Mouse (Mus musculus): ENCODE data around the gene Pdk2. TPM values are rescaled to one million over a fixed set of nuclear protein-coding genes. Genes with fewer than 3 reads are reported as not detected.

The Pdk2 gene
- polyA plus RNA-seq, 1 experiment from 2014 or later = 27.5 TPM

GRCm38 (mm10) chr11:94990102-94990748, 50.9 kb downstream of the Pdk2 start:
- Histone ChIP-seq H3K9me3 (replicated peaks; ENCODE audit: control insufficient read depth, low read length, poor library complexity, severe bottlenecking) (no peaks in the 10 kb centered on the region), H3K4me3 (ENCODE audit: low read depth, low read length) (peak overlapping the region; percentile 90), H3K4me2 (ENCODE audit: low read length) (peak overlapping the region; percentile 70), H3K9ac (ENCODE audit: low read depth, low read length) (peak overlapping the region; percentile 91), H3K27me3 (ENCODE audit: control insufficient read depth, insufficient read depth, low read depth, low read length) (no peaks in the 10 kb centered on the region), H3K4me1 (ENCODE audit: control insufficient read depth, insufficient read depth, low read length) (peaks cover 43% of the 10 kb centered on the region), H3K27ac (ENCODE audit: low read length) (peak overlapping the region; percentile 96), H3K36me3 (ENCODE audit: control insufficient read depth, insufficient read depth, low read length) (no peaks in the 10 kb centered on the region)
- 40% methylated on average over 6 of the region's 6 CpGs for WGBS
- no peak for ATAC-seq

DNA sequence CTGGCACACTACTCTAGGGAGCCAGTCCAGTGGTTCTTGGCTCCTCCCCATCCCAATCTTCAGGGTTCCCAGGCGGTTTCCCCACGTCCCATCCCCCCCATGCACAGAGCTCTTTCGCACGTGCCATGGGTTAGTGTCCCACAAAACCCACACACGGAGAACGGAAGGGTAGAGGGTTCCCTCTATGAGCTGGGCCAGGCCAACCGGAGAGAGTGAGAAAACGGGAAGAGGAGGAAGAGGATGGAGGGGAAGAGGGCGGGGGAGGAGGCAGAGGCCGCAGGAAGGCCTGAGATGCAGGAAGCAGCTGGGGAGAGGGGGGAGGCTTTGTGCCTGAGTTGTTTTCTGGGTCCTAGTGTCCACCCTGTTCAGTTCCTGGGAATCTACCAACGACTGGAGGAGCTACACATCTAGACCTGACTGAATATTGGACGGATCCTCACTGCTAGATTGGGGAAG, 51.6 kb downstream of the Pdk2 start:
- Histone ChIP-seq H3K4me3 (ENCODE audit: low read depth, low read length) (peak overlapping the region; percentile 90), H3K27me3 (ENCODE audit: control insufficient read depth, insufficient read depth, low read depth, low read length) (no peaks in the 10 kb centered on the region), H3K27ac (ENCODE audit: low read length) (peak overlapping the region; percentile 96), H3K4me1 (ENCODE audit: control insufficient read depth, insufficient read depth, low read length) (peaks cover 36% of the 10 kb centered on the region), H3K9ac (ENCODE audit: low read depth, low read length) (peak overlapping the region; percentile 74), H3K36me3 (ENCODE audit: control insufficient read depth, insufficient read depth, low read length) (no peaks in the 10 kb centered on the region), H3K9me3 (replicated peaks; ENCODE audit: control insufficient read depth, low read length, poor library complexity, severe bottlenecking) (no peaks in the 10 kb centered on the region), H3K4me2 (ENCODE audit: low read length) (peak overlapping the region; percentile 70)
- WGBS = 0% methylated on average over 12 of the region's 12 CpGs
- peak; percentile 60 for ATAC-seq

GRCm38 (mm10) chr11:94988780-94989561, 52.2 kb downstream of the Pdk2 start:
- no peaks in the 10 kb centered on the region for H3K9me3 ChIP-seq (replicated peaks; ENCODE audit: control insufficient read depth, low read length, poor library complexity, severe bottlenecking)
- H3K4me2 ChIP-seq (ENCODE audit: low read length) = peak overlapping the region; percentile 70
- H3K27ac ChIP-seq (ENCODE audit: low read length) = peak overlapping the region; percentile 96
- no peaks in the 10 kb centered on the region for H3K36me3 ChIP-seq (ENCODE audit: control insufficient read depth, insufficient read depth, low read length)
- no peak for ATAC-seq
- no peaks in the 10 kb centered on the region for H3K27me3 ChIP-seq (ENCODE audit: control insufficient read depth, insufficient read depth, low read depth, low read length)
- H3K4me3 ChIP-seq (ENCODE audit: low read depth, low read length) = peak overlapping the region; percentile 90
- peak overlapping the region; percentile 74 for H3K9ac ChIP-seq (ENCODE audit: low read depth, low read length)
- WGBS = 17% methylated on average over 10 of the region's 10 CpGs
- H3K4me1 ChIP-seq (ENCODE audit: control insufficient read depth, insufficient read depth, low read length) = peaks cover 30% of the 10 kb centered on the region

GRCm38 (mm10) chr11:94987851-94988250, 53.3 kb downstream of the Pdk2 start:
- Histone ChIP-seq H3K36me3 (ENCODE audit: control insufficient read depth, insufficient read depth, low read length) (no peaks in the 10 kb centered on the region), H3K9me3 (replicated peaks; ENCODE audit: control insufficient read depth, low read length, poor library complexity, severe bottlenecking) (no peaks in the 10 kb centered on the region), H3K27me3 (ENCODE audit: control insufficient read depth, insufficient read depth, low read depth, low read length) (no peaks in the 10 kb centered on the region), H3K4me2 (ENCODE audit: low read length) (no peak overlapping the region), H3K27ac (ENCODE audit: low read length) (no peak overlapping the region), H3K9ac (ENCODE audit: low read depth, low read length) (no peak overlapping the region), H3K4me3 (ENCODE audit: low read depth, low read length) (no peak overlapping the region), H3K4me1 (ENCODE audit: control insufficient read depth, insufficient read depth, low read length) (peaks cover 20% of the 10 kb centered on the region)
- 79% methylated on average over 8 of the region's 8 CpGs for WGBS
- ATAC-seq = no peak

DNA sequence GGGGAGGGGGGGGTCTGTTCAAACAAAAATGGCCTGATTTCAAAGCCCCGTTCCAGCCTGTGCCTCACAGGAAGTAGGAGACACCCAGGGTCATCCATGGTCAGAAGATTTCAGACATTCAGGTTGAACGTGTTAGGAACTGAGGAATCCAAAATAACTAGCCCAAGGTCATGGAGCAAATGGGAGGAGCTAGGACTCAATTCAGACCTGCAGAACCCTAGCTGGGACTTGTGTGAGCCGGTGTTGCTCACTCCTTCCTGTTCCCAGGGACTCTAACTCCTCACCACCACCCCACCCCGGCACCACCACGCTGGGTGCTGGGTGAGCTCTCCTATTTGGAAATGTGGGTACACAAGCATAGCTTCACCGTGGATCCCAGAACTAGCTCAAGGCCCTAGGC, 53.8 kb downstream of the Pdk2 start:
- no peak overlapping the region for H3K9ac ChIP-seq (ENCODE audit: low read depth, low read length)
- no peaks in the 10 kb centered on the region for H3K27me3 ChIP-seq (ENCODE audit: control insufficient read depth, insufficient read depth, low read depth, low read length)
- WGBS = 46% methylated on average over 6 of the region's 6 CpGs
- H3K36me3 ChIP-seq (ENCODE audit: control insufficient read depth, insufficient read depth, low read length) = no peaks in the 10 kb centered on the region
- H3K4me1 ChIP-seq (ENCODE audit: control insufficient read depth, insufficient read depth, low read length) = peaks cover 20% of the 10 kb centered on the region
- H3K9me3 ChIP-seq (replicated peaks; ENCODE audit: control insufficient read depth, low read length, poor library complexity, severe bottlenecking) = no peaks in the 10 kb centered on the region
- H3K27ac ChIP-seq (ENCODE audit: low read length) = no peak overlapping the region
- no peak for ATAC-seq
- H3K4me3 ChIP-seq (ENCODE audit: low read depth, low read length) = no peak overlapping the region
- H3K4me2 ChIP-seq (ENCODE audit: low read length) = no peak overlapping the region

DNA sequence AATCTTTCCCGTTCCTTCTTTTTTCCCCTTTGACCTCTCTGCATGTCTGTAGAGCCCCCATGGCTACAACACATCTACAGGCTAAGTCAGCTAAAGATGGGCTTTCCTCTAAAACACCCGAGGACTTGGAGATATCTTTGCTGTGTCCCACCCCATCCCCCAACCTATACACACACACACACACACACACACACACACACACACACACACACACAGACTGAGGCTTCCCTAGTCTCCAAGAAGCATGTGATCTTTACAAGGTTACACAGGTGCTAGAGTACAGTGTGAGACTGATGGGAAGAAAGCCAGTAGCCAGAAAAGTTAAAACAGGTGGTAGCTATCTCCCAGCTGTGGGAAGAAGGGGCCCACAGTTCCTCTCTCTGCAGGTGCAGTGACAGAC, 54.7 kb downstream of the Pdk2 start:
- Histone ChIP-seq H3K36me3 (ENCODE audit: control insufficient read depth, insufficient read depth, low read length) (no peaks in the 10 kb centered on the region), H3K27me3 (ENCODE audit: control insufficient read depth, insufficient read depth, low read depth, low read length) (no peaks in the 10 kb centered on the region), H3K4me1 (ENCODE audit: control insufficient read depth, insufficient read depth, low read length) (peaks cover 20% of the 10 kb centered on the region), H3K27ac (ENCODE audit: low read length) (no peak overlapping the region), H3K4me3 (ENCODE audit: low read depth, low read length) (no peak overlapping the region), H3K9ac (ENCODE audit: low read depth, low read length) (no peak overlapping the region), H3K9me3 (replicated peaks; ENCODE audit: control insufficient read depth, low read length, poor library complexity, severe bottlenecking) (no peaks in the 10 kb centered on the region), H3K4me2 (ENCODE audit: low read length) (no peak overlapping the region)
- 62% methylated on average over 2 of the region's 2 CpGs for WGBS
- no peak for ATAC-seq

DNA sequence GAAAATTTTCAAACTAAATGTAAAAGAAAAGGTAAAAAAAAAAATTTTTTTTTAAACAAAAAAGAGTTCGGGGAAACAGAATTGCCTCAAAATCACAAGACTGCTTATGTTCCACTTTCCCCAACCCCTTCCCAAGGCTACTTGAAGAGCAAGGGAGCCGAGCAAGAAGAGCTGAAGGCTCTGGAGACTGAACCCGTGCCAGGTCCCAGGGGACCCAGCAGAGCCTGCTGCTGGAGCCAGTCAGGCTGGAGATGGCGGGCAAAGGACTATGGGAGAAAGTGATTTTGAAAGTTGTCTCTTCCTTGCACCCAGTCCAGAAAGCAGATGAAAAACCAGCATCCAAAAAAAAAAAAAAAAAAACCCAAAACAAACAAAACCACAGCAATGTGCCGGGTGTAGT, 55.3 kb downstream of the Pdk2 start:
- no peak for ATAC-seq
- no peak overlapping the region for H3K9ac ChIP-seq (ENCODE audit: low read depth, low read length)
- peaks cover 20% of the 10 kb centered on the region for H3K4me1 ChIP-seq (ENCODE audit: control insufficient read depth, insufficient read depth, low read length)
- no peak overlapping the region for H3K27ac ChIP-seq (ENCODE audit: low read length)
- no peaks in the 10 kb centered on the region for H3K9me3 ChIP-seq (replicated peaks; ENCODE audit: control insufficient read depth, low read length, poor library complexity, severe bottlenecking)
- no peak overlapping the region for H3K4me3 ChIP-seq (ENCODE audit: low read depth, low read length)
- H3K4me2 ChIP-seq (ENCODE audit: low read length) = no peak overlapping the region
- H3K36me3 ChIP-seq (ENCODE audit: control insufficient read depth, insufficient read depth, low read length) = no peaks in the 10 kb centered on the region
- 83% methylated on average over 5 of the region's 5 CpGs for WGBS
- no peaks in the 10 kb centered on the region for H3K27me3 ChIP-seq (ENCODE audit: control insufficient read depth, insufficient read depth, low read depth, low read length)

GRCm38 (mm10) chr11:94985140-94985539, 56.0 kb downstream of the Pdk2 start:
- 56% methylated on average over 1 of the region's 1 CpGs for WGBS
- H3K9me3 ChIP-seq (replicated peaks; ENCODE audit: control insufficient read depth, low read length, poor library complexity, severe bottlenecking) = no peaks in the 10 kb centered on the region
- H3K4me3 ChIP-seq (ENCODE audit: low read depth, low read length) = no peak overlapping the region
- peaks cover 14% of the 10 kb centered on the region for H3K4me1 ChIP-seq (ENCODE audit: control insufficient read depth, insufficient read depth, low read length)
- H3K27me3 ChIP-seq (ENCODE audit: control insufficient read depth, insufficient read depth, low read depth, low read length) = no peaks in the 10 kb centered on the region
- H3K36me3 ChIP-seq (ENCODE audit: control insufficient read depth, insufficient read depth, low read length) = no peaks in the 10 kb centered on the region
- H3K27ac ChIP-seq (ENCODE audit: low read length) = no peak overlapping the region
- no peak for ATAC-seq
- H3K4me2 ChIP-seq (ENCODE audit: low read length) = no peak overlapping the region
- H3K9ac ChIP-seq (ENCODE audit: low read depth, low read length) = no peak overlapping the region
